Mouse (Mus musculus) yolk sac, embryonic 10.5 days (tissue): ENCODE measurements around the gene Pde4d.

Experiments
- DNase-seq: peaks from one replicate; pipeline ENCODE4 v3.0.0-alpha.2; 2017; ENCODE audit warnings: low spot score

Gene Pde4d

GRCm38 (mm10) chr13:109402936-109403335, 953.2 kb downstream of the Pde4d start:
- no peak for DNase-seq

- no peak for DNase-seq
These were observed 956.6 kb downstream of the Pde4d start for GRCm38 (mm10) chr13:109406341-109406740.

- DNase-seq: no peak
These were observed 957.6 kb downstream of the Pde4d start for GRCm38 (mm10) chr13:109407371-109407770.

GRCm38 (mm10) chr13:109420426-109420825, 970.7 kb downstream of the Pde4d start:
- DNase-seq: no peak

GRCm38 (mm10) chr13:109424906-109425305, 975.2 kb downstream of the Pde4d start:
- no peak for DNase-seq

- DNase-seq: no peak
These were observed 975.8 kb downstream of the Pde4d start for GRCm38 (mm10) chr13:109425548-109425947.

- DNase-seq: no peak
These were observed 976.3 kb downstream of the Pde4d start for GRCm38 (mm10) chr13:109426058-109426457.

GRCm38 (mm10) chr13:109427541-109427940, 977.8 kb downstream of the Pde4d start:
- DNase-seq: no peak

GRCm38 (mm10) chr13:109429544-109429943, 979.8 kb downstream of the Pde4d start:
- no peak for DNase-seq

- no peak for DNase-seq
These were observed 987.6 kb downstream of the Pde4d start for GRCm38 (mm10) chr13:109437231-109437776.

GRCm38 (mm10) chr13:109439436-109440161, 989.9 kb downstream of the Pde4d start:
- DNase-seq: peak; percentile 49

GRCm38 (mm10) chr13:109440331-109440730, 990.6 kb downstream of the Pde4d start:
- DNase-seq: peak; percentile 62

GRCm38 (mm10) chr13:109440881-109441280, 991.1 kb downstream of the Pde4d start:
- peak; percentile 87 for DNase-seq

- DNase-seq: no peak
These were observed 991.7 kb downstream of the Pde4d start for GRCm38 (mm10) chr13:109441401-109441973.

GRCm38 (mm10) chr13:109446138-109446537, 996.4 kb downstream of the Pde4d start:
- DNase-seq: no peak

- DNase-seq: no peak
These were observed 998.4 kb downstream of the Pde4d start for GRCm38 (mm10) chr13:109448121-109448520.

- DNase-seq: no peak
These were observed 1024.6 kb downstream of the Pde4d start for GRCm38 (mm10) chr13:109474344-109474743.

- peak; percentile 58 for DNase-seq
These were observed 1031.7 kb downstream of the Pde4d start for GRCm38 (mm10) chr13:109481446-109481845.

GRCm38 (mm10) chr13:109486166-109486565, 1036.4 kb downstream of the Pde4d start:
- no peak for DNase-seq

GRCm38 (mm10) chr13:109487378-109487777, 1037.6 kb downstream of the Pde4d start:
- no peak for DNase-seq

- no peak for DNase-seq
These were observed 1041.1 kb downstream of the Pde4d start for GRCm38 (mm10) chr13:109490853-109491252.

GRCm38 (mm10) chr13:109491829-109492228, 1042.1 kb downstream of the Pde4d start:
- DNase-seq: no peak

GRCm38 (mm10) chr13:109500336-109500735, 1050.6 kb downstream of the Pde4d start:
- no peak for DNase-seq
